Mouse (Mus musculus) kidney, embryonic 14.5 days (tissue): ENCODE data around the gene Klf15. TPM values are rescaled to one million over a fixed set of nuclear protein-coding genes. Genes with fewer than 3 reads are reported as not detected.
A peak's percentile ranks its signal among the peaks of the same experiment; 100 is the strongest.

Experiments
- ATAC-seq: fragments of 200-750 bp; cut with Nextera tagmentation; 2 replicates; pipeline ENCODE4 v1.8.0; 2017; ENCODE audit warnings: moderate number of reproducible peaks, mild to moderate bottlenecking, moderate TSS enrichment, moderate library complexity; ENCODE audit not compliant: low FRiP score, low TSS enrichment
- H3K27ac ChIP-seq: fragments of 300-500 bp; sonication (generic); 2 replicates; pipeline ENCODE4 v1.5.1; 2014; ENCODE audit warnings: low read depth, mild to moderate bottlenecking, low read length, moderate library complexity, mixed read lengths
- H3K27me3 ChIP-seq: fragments of 300-500 bp; sonication (generic); 2 replicates; pipeline ENCODE4 v1.6.1; 2014; ENCODE audit warnings: mild to moderate bottlenecking, low read length; ENCODE audit not compliant: control insufficient read depth, insufficient read depth
- H3K36me3 ChIP-seq: fragments of 300-500 bp; sonication (generic); 2 replicates; pipeline ENCODE4 v1.6.1; 2014; ENCODE audit warnings: low read length, mixed read lengths; ENCODE audit not compliant: control insufficient read depth, insufficient read depth
- H3K4me1 ChIP-seq: fragments of 300-500 bp; sonication (generic); 2 replicates; pipeline ENCODE4 v1.6.1; 2014; ENCODE audit warnings: low read length, mixed read lengths; ENCODE audit not compliant: control insufficient read depth, insufficient read depth
- H3K4me2 ChIP-seq: fragments of 300-500 bp; sonication (generic); replicated peaks from 2 replicates; pipeline ENCODE4 v1.6.1; 2014; ENCODE audit warnings: low read depth, mild to moderate bottlenecking, low read length
- H3K4me3 ChIP-seq: fragments of 300-500 bp; sonication (generic); 2 replicates; pipeline ENCODE4 v1.5.1; 2014; ENCODE audit warnings: mild to moderate bottlenecking, low read length
- H3K9ac ChIP-seq: fragments of 300-500 bp; sonication (generic); 2 replicates; pipeline ENCODE4 v1.6.1; 2014; ENCODE audit warnings: low read depth, mild to moderate bottlenecking, low read length, moderate library complexity
- H3K9me3 ChIP-seq: fragments of 300-500 bp; sonication (generic); 2 replicates; pipeline ENCODE4 v1.6.1; 2016; ENCODE audit warnings: low read length; ENCODE audit not compliant: control insufficient read depth
- WGBS: fragments of 180-500 bp; shearing (Covaris S2); extraction: QIAGEN DNeasy Blood & Tissue Kit; methylation state at CpG from one replicate; pipeline ENCODE4 v1.1.7; 2014; 5-methylcytosine and 5-hydroxymethylcytosine counted together
- polyA plus RNA-seq: library from polyadenylated mRNA; unstranded; fragments of >200 nt; fragmentation: Nextera tagmentation; extraction: Ambion mirVana; gene quantifications from 2 replicates; pipeline ENCODE4 v1.2.1, GENCODE M21; 2014

The Klf15 gene
- polyA plus RNA-seq, 1 experiment from 2014 or later = 9.3 TPM

DNA sequence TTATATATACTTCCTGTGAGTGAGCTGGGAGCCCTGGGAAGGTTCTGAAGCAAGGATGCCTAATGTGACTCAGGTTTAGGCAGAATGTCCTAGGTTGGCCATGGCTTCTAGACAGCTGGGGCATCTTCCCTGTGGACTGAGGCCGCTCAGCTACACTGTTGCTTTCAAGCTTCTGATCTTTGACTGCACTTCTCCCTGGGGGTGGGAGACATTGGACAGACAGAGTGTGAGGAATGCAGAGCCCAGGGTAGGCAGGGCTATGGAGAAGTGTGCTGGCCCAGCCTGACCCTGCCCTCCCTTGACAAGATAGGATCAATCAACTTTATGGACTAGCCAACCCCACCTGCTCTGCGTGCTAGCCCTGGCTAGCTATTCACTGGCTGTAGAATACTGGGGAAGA is 1.2 kb upstream of the Klf15 start:
- Histone ChIP-seq H3K27ac (no peak overlapping the region), H3K36me3 (no peaks in the 10 kb centered on the region), H3K9ac (no peak overlapping the region), H3K27me3 (0 out of 2 replicates have a peak, but pooled peaks cover 15% of the 10 kb centered on the region), H3K9me3 (no peaks in the 10 kb centered on the region), H3K4me1 (0 out of 2 replicates have a peak, but pooled peaks cover 9% of the 10 kb centered on the region), H3K4me3 (no peak overlapping the region), H3K4me2 (no peak overlapping the region)
- ATAC-seq = no peak
- WGBS = 23% methylated on average over 2 of the region's 2 CpGs

DNA sequence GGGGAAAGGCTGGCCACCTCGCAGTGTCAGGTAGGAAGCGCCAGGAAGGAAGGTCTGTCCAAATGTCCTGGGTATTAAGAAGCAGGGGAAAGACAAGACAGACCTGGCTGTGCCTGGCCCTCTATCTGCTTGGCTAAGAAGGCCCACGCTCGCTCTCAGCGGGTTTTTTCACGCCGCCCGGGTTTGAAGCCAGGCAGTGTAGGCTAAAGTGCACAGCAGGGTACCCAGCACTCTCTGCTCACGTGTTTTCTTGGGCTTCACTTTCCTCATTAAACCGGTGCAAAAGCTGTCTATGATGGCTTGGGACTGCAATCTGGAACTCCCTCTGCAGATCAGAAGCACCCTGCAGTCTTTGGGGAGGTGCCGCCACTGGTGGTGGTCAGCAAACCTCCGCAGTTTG is 605 bp upstream of the Klf15 start:
- H3K36me3 ChIP-seq = no peaks in the 10 kb centered on the region
- no peaks in the 10 kb centered on the region for H3K9me3 ChIP-seq
- H3K4me1 ChIP-seq = 0 out of 2 replicates have a peak, but pooled peaks cover 9% of the 10 kb centered on the region
- peak overlapping the region; percentile 100 for H3K4me2 ChIP-seq
- 0 out of 2 replicates have a peak, but pooled peaks cover 15% of the 10 kb centered on the region for H3K27me3 ChIP-seq
- H3K27ac ChIP-seq = no peak overlapping the region
- 0 out of 2 replicates have a peak overlapping the region, but pooled peaks have one; percentile 65 for H3K9ac ChIP-seq
- H3K4me3 ChIP-seq = peak overlapping the region; percentile 69
- ATAC-seq = peak; percentile 1; the same call in 1 of the 2 replicates
- 12% methylated on average over 12 of the region's 12 CpGs for WGBS

DNA sequence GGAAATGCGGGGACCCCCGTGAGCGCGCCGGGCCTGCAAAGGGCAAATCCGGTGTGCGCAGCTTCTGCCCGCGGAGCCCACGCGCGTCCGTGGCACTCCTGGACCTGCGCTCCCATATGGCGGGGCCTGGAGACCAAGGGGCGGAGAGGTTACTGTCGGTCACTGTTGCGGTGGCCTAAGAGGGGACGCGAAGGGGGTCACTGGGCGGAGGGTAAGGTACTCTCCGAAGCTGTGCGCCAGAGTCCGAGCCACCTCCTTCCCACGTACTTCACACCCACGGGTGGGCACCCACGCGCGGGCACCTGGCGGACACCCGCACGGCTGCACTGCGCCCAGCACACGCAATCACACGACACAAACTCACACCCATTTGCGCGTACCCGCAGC is 458 bp downstream of the Klf15 start:
- ATAC-seq = peak; percentile 47
- H3K4me1 ChIP-seq = 0 out of 2 replicates have a peak, but pooled peaks cover 9% of the 10 kb centered on the region
- no peak overlapping the region for H3K27ac ChIP-seq
- peak overlapping the region; percentile 65 for H3K9ac ChIP-seq
- H3K36me3 ChIP-seq = no peaks in the 10 kb centered on the region
- H3K4me3 ChIP-seq = peak overlapping the region; percentile 69
- H3K27me3 ChIP-seq = 0 out of 2 replicates have a peak, but pooled peaks cover 15% of the 10 kb centered on the region
- H3K4me2 ChIP-seq = peak overlapping the region; percentile 100
- WGBS = under 1% methylated on average over 35 of the region's 38 CpGs
- no peaks in the 10 kb centered on the region for H3K9me3 ChIP-seq

DNA sequence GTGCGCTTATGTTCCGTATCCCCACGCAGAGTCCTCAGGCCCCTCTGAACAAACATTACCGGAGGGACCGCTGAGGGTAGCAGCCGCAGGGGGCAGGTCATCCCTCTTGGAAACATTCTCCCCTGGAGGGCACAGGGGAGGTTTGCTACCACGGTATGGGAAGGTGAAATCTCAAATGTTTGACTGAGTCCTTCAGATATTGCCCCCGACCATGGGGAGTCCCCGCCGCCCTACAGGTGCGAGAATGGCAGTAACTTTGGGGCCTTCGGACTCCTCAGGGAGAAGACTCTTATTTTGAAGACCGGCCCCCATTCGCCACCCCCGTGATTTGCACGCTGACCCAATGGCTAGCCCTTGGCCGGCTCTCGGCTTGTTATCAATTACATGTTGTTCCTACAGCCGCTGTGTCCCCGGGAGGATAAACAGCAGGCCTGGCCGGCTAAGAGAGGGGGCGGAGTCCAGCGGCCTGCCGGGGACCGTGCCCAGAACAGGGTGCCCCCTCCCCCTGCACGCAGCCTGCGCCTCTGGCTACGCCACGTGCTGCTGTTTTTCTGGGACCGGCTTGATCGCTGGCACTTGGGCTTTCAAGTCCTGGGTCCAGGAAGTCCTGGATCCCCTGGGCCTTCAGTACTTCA is 969 bp downstream of the Klf15 start:
- 0 out of 2 replicates have a peak, but pooled peaks cover 9% of the 10 kb centered on the region for H3K4me1 ChIP-seq
- 0 out of 2 replicates have a peak, but pooled peaks cover 15% of the 10 kb centered on the region for H3K27me3 ChIP-seq
- H3K9me3 ChIP-seq = no peaks in the 10 kb centered on the region
- 0 out of 2 replicates have a peak overlapping the region, but pooled peaks have one; percentile 6 for H3K27ac ChIP-seq
- no peaks in the 10 kb centered on the region for H3K36me3 ChIP-seq
- peak overlapping the region; percentile 100 for H3K4me2 ChIP-seq
- ATAC-seq = peak; percentile 84
- H3K4me3 ChIP-seq = peak overlapping the region; percentile 69
- H3K9ac ChIP-seq = peak overlapping the region; percentile 65
- WGBS = 1% methylated on average over 31 of the region's 31 CpGs

DNA sequence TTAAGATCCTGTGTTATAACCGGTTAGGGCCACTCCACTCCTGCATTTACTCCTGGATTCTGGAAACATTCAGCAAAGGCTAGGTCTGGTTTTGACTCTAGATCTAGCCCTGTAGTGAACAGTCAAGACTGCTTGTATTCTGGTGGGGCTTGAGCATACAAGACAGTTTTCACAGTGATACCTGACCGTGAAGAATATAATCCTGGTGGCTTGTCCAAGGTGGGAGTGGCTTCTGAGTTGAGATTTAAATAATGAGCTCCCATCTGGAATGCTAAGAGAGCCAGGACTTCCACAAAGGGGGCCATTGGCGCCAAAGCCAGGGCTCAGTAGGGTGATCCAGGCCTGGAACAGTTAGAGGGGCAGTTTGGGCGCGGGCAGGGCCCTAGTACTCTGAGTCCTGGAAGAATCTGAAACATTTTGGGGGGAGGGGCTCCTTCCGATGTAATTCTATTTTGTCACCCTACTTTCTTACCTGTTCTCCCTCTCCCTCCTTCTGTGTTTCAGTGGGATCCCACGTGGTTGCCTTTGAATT is 1.6 kb downstream of the Klf15 start:
- H3K36me3 ChIP-seq = no peaks in the 10 kb centered on the region
- H3K4me2 ChIP-seq = peak overlapping the region; percentile 100
- H3K9me3 ChIP-seq = no peaks in the 10 kb centered on the region
- 0 out of 2 replicates have a peak, but pooled peaks cover 15% of the 10 kb centered on the region for H3K27me3 ChIP-seq
- no peak overlapping the region for H3K9ac ChIP-seq
- peak overlapping the region; percentile 69 for H3K4me3 ChIP-seq
- 0 out of 2 replicates have a peak, but pooled peaks cover 9% of the 10 kb centered on the region for H3K4me1 ChIP-seq
- 0 out of 2 replicates have a peak overlapping the region, but pooled peaks have one; percentile 6 for H3K27ac ChIP-seq
- 0 out of 2 replicates have a peak, but pooled peaks have one; percentile 0 for ATAC-seq
- 44% methylated on average over 7 of the region's 7 CpGs for WGBS

DNA sequence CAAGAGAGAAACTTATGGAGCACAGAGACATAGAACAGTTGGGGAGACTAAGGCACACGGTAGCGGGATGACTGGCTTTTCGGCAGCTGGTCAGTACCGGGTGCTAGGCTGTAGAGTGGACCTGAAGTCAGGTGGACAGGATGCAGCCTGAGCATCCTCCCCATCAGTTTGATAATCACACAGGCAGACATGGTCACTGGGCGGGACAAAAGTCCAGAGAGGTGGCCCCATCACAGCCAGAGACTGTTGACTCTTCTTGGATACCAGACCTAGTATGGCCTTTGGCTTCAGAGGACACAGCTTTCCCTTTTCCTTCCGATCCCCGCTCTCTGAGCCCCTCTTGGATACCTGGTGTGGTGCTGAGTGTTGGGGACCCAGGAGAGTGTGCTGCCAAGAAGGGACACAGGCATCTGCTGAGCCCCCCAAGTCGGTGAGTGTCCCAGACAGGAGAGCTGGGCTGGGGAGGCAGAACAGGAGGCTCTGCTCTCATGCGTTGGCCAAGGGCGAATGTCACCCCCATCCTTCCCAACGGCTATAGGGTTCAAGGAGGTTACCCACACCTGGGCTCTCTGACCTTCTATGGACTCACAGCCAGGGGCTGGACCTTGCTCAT is 2.8 kb downstream of the Klf15 start:
- Histone ChIP-seq H3K4me1 (0 out of 2 replicates have a peak, but pooled peaks cover 9% of the 10 kb centered on the region), H3K9me3 (no peaks in the 10 kb centered on the region), H3K4me3 (no peak overlapping the region), H3K36me3 (no peaks in the 10 kb centered on the region), H3K9ac (no peak overlapping the region), H3K4me2 (no peak overlapping the region), H3K27me3 (0 out of 2 replicates have a peak, but pooled peaks cover 15% of the 10 kb centered on the region), H3K27ac (no peak overlapping the region)
- WGBS = 95% methylated on average over 11 of the region's 11 CpGs
- ATAC-seq = no peak

DNA sequence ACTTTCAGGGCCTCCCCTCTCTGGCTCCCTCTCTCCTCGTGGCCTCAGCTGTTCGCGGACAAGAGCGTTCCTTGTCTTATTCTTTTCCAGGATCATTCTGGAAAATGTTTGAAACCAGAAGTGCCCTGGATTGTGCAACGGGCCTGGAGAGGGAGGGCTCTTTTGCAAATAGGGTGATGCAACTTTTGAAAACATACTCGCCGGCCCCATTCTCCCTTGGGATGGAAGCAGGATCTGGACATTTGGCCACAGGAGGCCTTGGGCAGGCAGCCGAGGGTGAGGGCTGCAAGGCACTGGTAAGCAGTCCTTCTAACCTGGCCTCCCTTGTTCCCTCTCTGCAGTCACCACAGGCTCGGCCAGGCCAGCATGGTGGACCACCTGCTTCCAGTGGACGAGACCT is 3.7 kb downstream of the Klf15 start:
- no peak overlapping the region for H3K9ac ChIP-seq
- no peak overlapping the region for H3K4me3 ChIP-seq
- H3K27ac ChIP-seq = no peak overlapping the region
- H3K27me3 ChIP-seq = 0 out of 2 replicates have a peak, but pooled peaks cover 13% of the 10 kb centered on the region
- no peaks in the 10 kb centered on the region for H3K36me3 ChIP-seq
- ATAC-seq = no peak
- H3K4me2 ChIP-seq = no peak overlapping the region
- WGBS = 85% methylated on average over 10 of the region's 10 CpGs
- 0 out of 2 replicates have a peak, but pooled peaks cover 9% of the 10 kb centered on the region for H3K4me1 ChIP-seq
- H3K9me3 ChIP-seq = no peaks in the 10 kb centered on the region

DNA sequence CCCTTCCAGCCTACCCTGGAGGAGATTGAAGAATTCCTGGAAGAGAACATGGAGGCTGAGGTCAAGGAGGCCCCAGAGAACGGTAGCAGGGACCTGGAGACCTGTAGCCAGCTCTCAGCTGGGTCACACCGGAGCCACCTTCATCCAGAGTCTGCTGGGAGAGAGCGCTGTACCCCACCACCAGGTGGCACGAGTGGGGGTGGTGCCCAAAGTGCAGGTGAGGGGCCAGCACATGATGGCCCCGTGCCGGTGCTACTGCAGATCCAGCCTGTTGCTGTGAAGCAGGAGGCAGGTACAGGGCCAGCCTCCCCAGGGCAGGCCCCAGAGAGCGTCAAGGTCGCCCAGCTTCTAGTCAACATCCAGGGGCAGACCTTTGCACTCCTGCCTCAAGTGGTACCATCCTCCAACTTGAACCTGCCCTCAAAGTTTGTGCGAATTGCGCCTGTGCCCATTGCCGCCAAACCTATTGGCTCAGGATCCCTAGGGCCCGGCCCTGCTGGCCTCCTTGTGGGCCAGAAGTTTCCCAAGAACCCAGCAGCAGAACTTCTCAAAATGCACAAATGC is 4.6 kb downstream of the Klf15 start:
- ATAC-seq = no peak
- H3K27me3 ChIP-seq = 0 out of 2 replicates have a peak, but pooled peaks cover 6% of the 10 kb centered on the region
- no peak overlapping the region for H3K4me3 ChIP-seq
- no peak overlapping the region for H3K4me2 ChIP-seq
- no peak overlapping the region for H3K27ac ChIP-seq
- 93% methylated on average over 12 of the region's 12 CpGs for WGBS
- no peak overlapping the region for H3K9ac ChIP-seq
- no peaks in the 10 kb centered on the region for H3K36me3 ChIP-seq
- no peaks in the 10 kb centered on the region for H3K9me3 ChIP-seq
- H3K4me1 ChIP-seq = 0 out of 2 replicates have a peak, but pooled peaks cover 9% of the 10 kb centered on the region
